Mouse (Mus musculus) hindbrain, embryonic 14.5 days (tissue): Measurements from ENCODE around the gene Trmu. TPM values are rescaled to one million over a fixed set of nuclear protein-coding genes. Genes with fewer than 3 reads are reported as not detected.
"Not testable (repeated sequence)": the region's sequence is repeated elsewhere in the genome, so short reads cannot be mapped to it uniquely, and the experiment has no call there.

ENCODE experiments used
- ATAC-seq: fragments of 200-750 bp; cut with Nextera tagmentation; 2 replicates; pipeline ENCODE4 v1.8.0; 2017; ENCODE audit warnings: moderate number of reproducible peaks, mild to moderate bottlenecking, moderate TSS enrichment, moderate library complexity; ENCODE audit not compliant: low FRiP score
- DNase-seq: peaks from one replicate; pipeline ENCODE4 v3.0.0-alpha.2; 2015; ENCODE audit warnings: low spot score
- H3K27ac ChIP-seq: fragments of 300-500 bp; sonication (generic); 2 replicates; pipeline ENCODE4 v1.5.1; 2014; ENCODE audit warnings: mild to moderate bottlenecking, moderate library complexity
- H3K27me3 ChIP-seq: fragments of 300-500 bp; sonication (generic); 2 replicates; pipeline ENCODE4 v1.6.1; 2014; ENCODE audit warnings: mild to moderate bottlenecking, low read length, mixed read lengths; ENCODE audit not compliant: control insufficient read depth, insufficient read depth
- H3K36me3 ChIP-seq: fragments of 300-500 bp; sonication (generic); replicated peaks from 2 replicates; pipeline ENCODE4 v1.6.1; 2014; ENCODE audit not compliant: control insufficient read depth, insufficient read depth
- H3K4me1 ChIP-seq: fragments of 300-500 bp; sonication (generic); replicated peaks from 2 replicates; pipeline ENCODE4 v1.6.1; 2014; ENCODE audit warnings: antibody characterized with exemption, low read length, mixed read lengths; ENCODE audit not compliant: control insufficient read depth, insufficient read depth
- H3K4me2 ChIP-seq: fragments of 300-500 bp; sonication (generic); replicated peaks from 2 replicates; pipeline ENCODE4 v1.6.1; 2014; ENCODE audit warnings: mild to moderate bottlenecking, moderate library complexity
- H3K4me3 ChIP-seq: fragments of 300-500 bp; sonication (generic); replicated peaks from 2 replicates; pipeline ENCODE4 v1.5.1; 2014; ENCODE audit warnings: mild to moderate bottlenecking, low read length
- H3K9ac ChIP-seq: fragments of 300-500 bp; sonication (generic); 2 replicates; pipeline ENCODE4 v1.6.1; 2014
- H3K9me3 ChIP-seq: fragments of 300-500 bp; sonication (generic); 2 replicates; pipeline ENCODE4 v1.6.1; 2016; ENCODE audit warnings: low read length; ENCODE audit not compliant: control insufficient read depth
- WGBS: fragments of 180-500 bp; shearing (Covaris S2); extraction: QIAGEN DNeasy Blood & Tissue Kit; methylation state at CpG from one replicate; pipeline ENCODE4 v1.1.7; 2014; 5-methylcytosine and 5-hydroxymethylcytosine counted together
- polyA plus RNA-seq: library from polyadenylated mRNA; unstranded; fragments of >200 nt; fragmentation: Nextera tagmentation; extraction: Ambion mirVana; gene quantifications from 2 replicates; pipeline ENCODE4 v1.2.1, GENCODE M21; 2014

Trmu gene
- polyA plus RNA-seq, 1 experiment from 2014 or later, result 30.9 TPM

GRCm38 (mm10) chr15:85851656-85852392, 27.3 kb upstream of the Trmu start:
- no peak for ATAC-seq

GRCm38 (mm10) chr15:85858980-85859489, 20.1 kb upstream of the Trmu start:
- Histone ChIP-seq H3K36me3 (no peaks in the 10 kb centered on the region), H3K9me3 (no peaks in the 10 kb centered on the region), H3K27me3 (no peaks in the 10 kb centered on the region), H3K9ac (peak overlapping the region; percentile 58), H3K4me3 (peak overlapping the region; percentile 38), H3K27ac (peak overlapping the region; percentile 55), H3K4me2 (peak overlapping the region; percentile 68), H3K4me1 (peaks cover 12% of the 10 kb centered on the region; the same call in 1 of the 2 replicates)
- DNase-seq (no peak), ATAC-seq (0 out of 2 replicates have a peak, but pooled peaks have one; percentile 13)
- WGBS, result 8% methylated on average over 15 of the region's 15 CpGs

More at GRCm38 (mm10) chr15:85851656-85852392, 27.3 kb upstream of the Trmu start:
- Histone ChIP-seq H3K4me3 (no peak overlapping the region), H3K4me2 (no peak overlapping the region), H3K27ac (no peak overlapping the region), H3K27me3 (no peaks in the 10 kb centered on the region), H3K36me3 (no peaks in the 10 kb centered on the region), H3K9me3 (no peaks in the 10 kb centered on the region), H3K9ac (no peak overlapping the region), H3K4me1 (no peaks in the 10 kb centered on the region)
- WGBS, result 84% methylated on average over 12 of the region's 12 CpGs
- DNase-seq, result no peak

- peak; percentile 95 for DNase-seq
- H3K36me3 ChIP-seq, result no peaks in the 10 kb centered on the region
- H3K9ac ChIP-seq, result peak within 1 kb of the TSS; percentile 58
- WGBS, result under 1% methylated on average over 42 of the region's 42 CpGs
- H3K4me3 ChIP-seq, result peak within 1 kb of the TSS; percentile 38
- H3K27ac ChIP-seq, result peak within 1 kb of the TSS; percentile 55
- no peaks in the 10 kb centered on the region for H3K27me3 ChIP-seq
- peaks cover 12% of the 10 kb centered on the region; the same call in 1 of the 2 replicates for H3K4me1 ChIP-seq
- peak; percentile 97 for ATAC-seq
- peak within 1 kb of the TSS; percentile 68 for H3K4me2 ChIP-seq
- no peaks in the 10 kb centered on the region for H3K9me3 ChIP-seq
These were observed 19.6 kb upstream of the Trmu start, which contains the start of gene Gtse1 for GRCm38 (mm10) chr15:85859490-85860031. Gene Gtse1, plus strand, starts transcription at chr15:85859745.

GRCm38 (mm10) chr15:85865913-85866312, 13.2 kb upstream of the Trmu start:
- not testable (repeated sequence) for H3K27ac ChIP-seq, H3K27me3 ChIP-seq, H3K4me3 ChIP-seq, H3K9ac ChIP-seq, H3K9me3 ChIP-seq, H3K4me2 ChIP-seq, H3K4me1 ChIP-seq, DNase-seq, ATAC-seq, H3K36me3 ChIP-seq
- 90% methylated on average over 7 of the region's 7 CpGs for WGBS

- 0 out of 2 replicates have a peak, but pooled peaks cover 10% of the 10 kb centered on the region for H3K36me3 ChIP-seq
- no peaks in the 10 kb centered on the region for H3K4me1 ChIP-seq
- H3K27me3 ChIP-seq, result no peaks in the 10 kb centered on the region
- no peak for ATAC-seq
- peak; percentile 78 for DNase-seq
- no peak overlapping the region for H3K4me3 ChIP-seq
- 51% methylated on average over 6 of the region's 6 CpGs for WGBS
- H3K9me3 ChIP-seq, result no peaks in the 10 kb centered on the region
- no peak overlapping the region for H3K27ac ChIP-seq
- no peak overlapping the region for H3K4me2 ChIP-seq
- no peak overlapping the region for H3K9ac ChIP-seq
These were observed 11.4 kb upstream of the Trmu start for GRCm38 (mm10) chr15:85867696-85868095.

GRCm38 (mm10) chr15:85877336-85877735, 1.8 kb upstream of the Trmu start:
- Histone ChIP-seq H3K36me3 (peaks cover 4% of the 10 kb centered on the region), H3K27me3 (no peaks in the 10 kb centered on the region), H3K4me2 (no peak overlapping the region), H3K4me3 (no peak overlapping the region), H3K9ac (no peak overlapping the region), H3K9me3 (no peaks in the 10 kb centered on the region), H3K4me1 (peaks cover 19% of the 10 kb centered on the region), H3K27ac (no peak overlapping the region)
- WGBS, result 93% methylated on average over 7 of the region's 7 CpGs
- no peak for ATAC-seq
- DNase-seq, result no peak

GRCm38 (mm10) chr15:85879498-85879895, 385 bp downstream of the Trmu start:
- DNase-seq (no peak), ATAC-seq (0 out of 2 replicates have a peak, but pooled peaks have one; percentile 7)
- peaks cover 20% of the 10 kb centered on the region for H3K36me3 ChIP-seq
- H3K27me3 ChIP-seq, result no peaks in the 10 kb centered on the region
- H3K4me1 ChIP-seq, result peaks cover 19% of the 10 kb centered on the region
- peak overlapping the region; percentile 88 for H3K4me3 ChIP-seq
- under 1% methylated on average over 18 of the region's 18 CpGs for WGBS
- peak overlapping the region; percentile 94 for H3K9ac ChIP-seq
- peak overlapping the region; percentile 89 for H3K27ac ChIP-seq
- no peaks in the 10 kb centered on the region for H3K9me3 ChIP-seq
- H3K4me2 ChIP-seq, result peak overlapping the region; percentile 97

GRCm38 (mm10) chr15:85885606-85886005, 6.5 kb downstream of the Trmu start:
- Histone ChIP-seq H3K27ac (no peak overlapping the region), H3K27me3 (no peaks in the 10 kb centered on the region), H3K4me3 (no peak overlapping the region), H3K9me3 (no peaks in the 10 kb centered on the region), H3K4me2 (no peak overlapping the region), H3K36me3 (peaks cover 63% of the 10 kb centered on the region), H3K9ac (no peak overlapping the region), H3K4me1 (no peaks in the 10 kb centered on the region)
- WGBS, result 90% methylated on average over 5 of the region's 5 CpGs
- ATAC-seq (no peak), DNase-seq (no peak)

GRCm38 (mm10) chr15:85889235-85889634, 10.1 kb downstream of the Trmu start:
- Histone ChIP-seq H3K9me3 (no peaks in the 10 kb centered on the region), H3K4me3 (no peak overlapping the region), H3K4me2 (no peak overlapping the region), H3K27ac (no peak overlapping the region), H3K4me1 (no peaks in the 10 kb centered on the region), H3K36me3 (peaks cover 79% of the 10 kb centered on the region), H3K27me3 (no peaks in the 10 kb centered on the region), H3K9ac (no peak overlapping the region)
- 92% methylated on average over 4 of the region's 4 CpGs for WGBS
- ATAC-seq, result no peak
- DNase-seq, result no peak
